Mouse (Mus musculus): ENCODE measurements around the gene 1110032A03Rik.

DNA sequence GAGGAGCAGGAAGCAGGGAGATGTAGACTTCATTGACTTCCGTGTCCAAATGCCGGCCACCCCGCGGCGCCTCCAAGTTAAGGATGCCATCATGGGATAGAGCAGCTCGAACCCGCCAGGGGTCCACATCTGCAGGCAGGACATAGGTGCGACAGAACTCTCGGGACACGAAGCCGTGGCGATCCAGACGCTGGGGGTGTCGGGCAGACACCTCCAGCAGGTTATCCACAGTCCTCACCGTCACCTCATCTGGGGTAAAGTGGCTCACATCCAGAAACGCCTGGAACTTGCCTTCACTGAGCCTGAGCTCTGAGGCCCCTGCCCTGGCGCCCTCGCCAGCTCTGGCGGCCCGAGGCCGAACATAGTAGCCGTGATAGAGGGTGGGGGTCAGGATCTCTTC, 24.0 kb downstream of the 1110032A03Rik start, which contains the start of gene Cryab:
- TF ChIP-seq CTCF (IDR thresholded peaks at IDR 0.05; ENCODE audit: control insufficient read depth, insufficient read depth, insufficient read length) = no peak
- TF ChIP-seq MAX (IDR thresholded peaks at IDR 0.05) = no peak
- TF ChIP-seq CEBPB (IDR thresholded peaks at IDR 0.05; ENCODE audit: low read depth) = no peak
- TF ChIP-seq MYOG (IDR thresholded peaks at IDR 0.05; ENCODE audit: control insufficient read depth, extremely low read depth, insufficient read length) = no peak
